Mouse (Mus musculus): ENCODE measurements around the gene Il17rc. TPM values are rescaled to one million over a fixed set of nuclear protein-coding genes. Genes with fewer than 3 reads are reported as not detected.

Gene Il17rc
- total RNA-seq, 2 experiments from 2014 or later: 4.1 to 4.2 TPM

GRCm38 (mm10) chr6:113494258-113494788 is 23.1 kb downstream of the Il17rc start:
- peak in 1 of 2 experiments; percentile 71 for DNase-seq (ENCODE audit: low spot score in 2 of 2)

GRCm38 (mm10) chr6:113495071-113495675 is 23.9 kb downstream of the Il17rc start:
- no peak for DNase-seq (ENCODE audit: low spot score in 2 of 2)

GRCm38 (mm10) chr6:113499346-113499745 is 28.1 kb downstream of the Il17rc start:
- DNase-seq (ENCODE audit: low spot score in 2 of 2): no peak

GRCm38 (mm10) chr6:113501388-113502084 is 30.3 kb downstream of the Il17rc start, which contains the start of gene Prrt3:
Prrt3 (minus strand) TSS chr6:113501931.
- peak; percentile 71 to 75 for DNase-seq (ENCODE audit: low spot score in 2 of 2)

GRCm38 (mm10) chr6:113502801-113503200 is 31.6 kb downstream of the Il17rc start:
- DNase-seq (ENCODE audit: low spot score in 2 of 2): no peak

- DNase-seq (ENCODE audit: low spot score in 2 of 2): no peak
These were observed 34.5 kb downstream of the Il17rc start for GRCm38 (mm10) chr6:113505689-113506088.

DNA sequence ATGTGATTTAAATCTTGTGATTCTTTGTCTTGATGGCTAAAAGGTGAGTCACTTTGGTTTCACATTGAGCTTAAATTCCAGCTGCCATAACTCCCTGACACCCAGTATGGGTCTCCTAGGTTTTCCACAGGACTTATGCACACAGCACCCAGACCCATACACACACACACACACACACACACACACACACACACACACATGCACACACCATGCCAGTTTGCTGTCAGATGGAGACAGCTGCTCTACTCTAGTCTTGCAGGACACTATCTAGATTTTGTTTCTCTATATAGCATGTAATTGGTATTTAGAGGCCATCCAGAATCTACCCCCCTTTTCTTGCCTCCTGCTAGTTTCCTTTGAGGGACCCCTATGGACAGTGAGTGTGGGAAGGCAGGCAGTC is 35.9 kb downstream of the Il17rc start:
- DNase-seq (ENCODE audit: low spot score in 2 of 2): no peak

GRCm38 (mm10) chr6:113508272-113508946 is 37.2 kb downstream of the Il17rc start:
- DNase-seq (ENCODE audit: low spot score in 2 of 2): no peak

DNA sequence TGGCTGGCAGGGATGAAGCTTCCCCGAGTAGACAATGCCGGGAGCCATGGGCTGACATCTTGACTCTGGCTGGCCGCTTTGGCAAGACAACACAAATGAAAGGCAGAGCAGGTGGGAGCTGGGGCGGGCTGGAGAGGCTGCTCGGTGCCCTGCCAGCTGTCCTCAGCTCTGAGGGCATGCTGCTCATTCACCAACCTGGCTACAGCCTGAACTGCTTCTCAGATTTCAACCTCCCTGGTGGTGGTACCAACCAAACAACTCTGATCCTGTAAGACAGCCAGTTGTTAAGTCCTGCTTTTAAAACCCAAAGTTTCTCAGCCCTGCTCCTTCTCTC is 37.7 kb downstream of the Il17rc start:
- no peak for DNase-seq (ENCODE audit: low spot score in 2 of 2)

DNA sequence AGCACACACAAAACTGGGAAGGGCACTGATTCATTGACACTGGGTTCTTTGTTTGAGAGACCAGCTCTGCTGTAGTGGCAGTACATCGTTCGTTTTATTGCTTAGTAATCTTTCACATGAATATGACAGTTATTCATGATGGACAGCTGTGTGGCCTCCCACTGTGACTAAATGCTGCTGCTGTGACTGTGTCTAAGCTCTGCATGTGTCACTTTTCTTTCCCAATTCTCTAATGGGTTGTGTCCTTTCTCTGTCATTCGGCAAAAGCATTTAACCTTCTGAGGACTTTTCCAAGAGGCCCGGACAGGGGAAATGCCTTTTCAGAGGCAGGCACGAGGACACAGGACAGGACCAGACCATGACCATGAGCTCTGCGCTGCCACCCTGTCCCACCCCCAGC is 42.7 kb downstream of the Il17rc start:
- DNase-seq (ENCODE audit: low spot score in 2 of 2): no peak

DNA sequence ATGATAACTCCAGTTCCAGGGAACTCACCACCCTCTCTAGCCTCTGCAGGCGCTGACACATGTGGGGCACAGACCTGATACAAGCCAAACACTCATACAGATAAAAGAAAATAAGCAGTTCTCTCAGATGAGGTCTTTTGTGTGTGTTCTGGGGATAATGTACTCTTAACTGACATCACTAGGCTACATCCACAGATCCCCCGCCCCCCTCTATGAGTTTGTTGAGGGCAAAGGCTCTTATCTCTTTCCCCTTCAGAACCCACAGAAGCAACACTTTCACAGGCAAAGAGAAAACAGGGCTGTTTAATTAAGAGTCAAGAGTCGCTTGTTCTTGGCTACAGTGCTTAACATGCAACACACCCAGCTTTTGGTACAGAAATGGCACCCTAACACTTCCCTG is 43.4 kb downstream of the Il17rc start:
- DNase-seq (ENCODE audit: low spot score in 2 of 2): no peak

DNA sequence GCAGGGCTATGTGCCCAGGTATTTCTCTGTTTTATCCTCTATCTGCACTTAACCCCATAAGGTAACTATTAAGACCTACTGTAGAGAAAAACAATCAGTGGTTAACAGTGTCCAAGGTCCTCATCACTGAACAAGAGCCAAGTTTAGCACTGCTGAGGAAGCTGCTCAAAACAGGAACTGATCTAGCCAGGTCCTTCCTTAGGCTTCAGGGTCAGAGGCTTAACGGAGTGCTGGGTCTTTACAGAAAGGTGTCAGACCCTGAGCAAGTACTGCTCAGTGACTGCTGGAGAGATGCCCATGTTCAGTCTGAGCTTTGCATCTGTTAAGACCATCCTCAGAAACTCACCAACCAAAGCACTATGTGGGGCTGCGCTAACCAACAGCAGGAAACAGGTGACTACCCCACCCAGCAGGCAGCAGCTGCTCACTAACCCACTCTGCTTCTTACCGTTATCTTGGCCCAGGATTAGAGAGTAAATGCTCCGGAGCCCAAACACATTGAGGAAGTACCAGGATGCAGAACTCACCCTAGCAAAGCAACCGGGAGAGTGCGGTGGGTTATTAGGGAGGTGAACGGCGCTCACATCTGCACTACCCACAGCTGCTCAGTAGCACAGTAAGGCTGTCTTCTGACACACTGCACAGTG is 46.3 kb downstream of the Il17rc start:
- no peak for DNase-seq (ENCODE audit: low spot score in 2 of 2)

DNA sequence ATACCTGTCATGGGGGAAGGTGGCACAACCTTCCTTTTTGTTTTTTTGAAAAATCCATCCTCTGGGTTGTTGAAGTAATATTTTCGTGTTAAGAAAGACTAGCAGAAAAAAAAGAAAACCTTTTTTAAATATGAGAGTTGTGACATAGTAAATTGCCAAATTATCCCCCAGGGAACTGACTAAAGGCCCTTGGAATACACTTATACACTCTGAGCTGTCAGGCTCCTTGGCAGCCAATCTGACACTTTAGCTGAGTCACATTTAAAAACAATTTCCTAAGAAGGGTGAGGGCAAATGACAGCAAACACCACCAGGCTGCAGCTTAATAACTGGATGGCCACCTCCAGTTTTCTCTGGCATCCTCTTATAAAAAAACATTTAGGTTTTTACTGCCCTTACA is 51.1 kb downstream of the Il17rc start:
- no peak for DNase-seq (ENCODE audit: low spot score in 2 of 2)

GRCm38 (mm10) chr6:113523420-113523819 is 52.2 kb downstream of the Il17rc start:
- DNase-seq (ENCODE audit: low spot score in 2 of 2): no peak

DNA sequence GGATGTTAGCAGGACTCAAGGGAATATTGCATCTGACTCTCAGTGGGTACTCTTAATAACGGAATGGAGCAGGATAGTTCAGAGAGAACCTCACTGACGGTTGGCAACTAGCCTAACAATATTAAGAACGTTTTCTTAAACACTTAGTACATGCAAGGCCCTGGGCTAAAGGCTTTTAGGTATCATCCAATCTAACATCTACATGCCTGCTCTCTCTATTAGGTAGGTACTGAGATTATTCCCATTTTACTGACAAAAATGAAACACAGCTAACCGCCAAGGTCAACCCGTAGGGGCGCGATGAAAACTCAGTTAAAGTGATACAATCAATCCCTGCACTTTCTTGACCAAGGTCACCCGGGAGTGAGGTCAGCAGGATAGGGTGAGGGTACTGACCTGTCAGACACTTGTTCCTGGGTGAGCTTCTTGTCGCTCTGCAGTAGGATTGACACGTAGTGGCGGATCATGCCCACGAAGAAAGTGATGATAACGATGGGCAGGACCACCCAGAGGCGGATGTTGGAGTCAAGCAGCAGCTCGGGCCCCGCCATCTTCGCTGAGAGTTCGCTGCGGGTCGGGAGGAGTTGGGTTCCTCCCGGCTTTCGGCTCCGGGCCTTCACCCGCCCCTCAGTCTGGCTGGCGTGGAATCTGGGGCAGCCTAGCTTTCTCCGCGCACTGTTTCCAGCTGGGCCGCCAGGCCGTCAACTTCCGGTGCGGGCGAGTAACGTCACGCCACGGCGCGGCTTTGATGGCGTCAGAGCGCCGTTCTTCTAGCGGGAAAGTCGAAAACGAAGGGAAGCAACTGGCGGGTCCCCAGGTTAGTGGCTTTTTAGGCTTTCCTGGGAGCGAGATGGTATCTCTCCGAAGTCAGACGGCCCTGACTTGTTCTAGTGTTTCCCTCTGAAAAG is 60.0 kb downstream of the Il17rc start, which contains the start of the genes Emc3 and Fancd2:
Emc3 (minus strand) TSS at position 721 of the 908 bp plus-strand sequence.
Fancd2 (plus strand) TSS at position 751 of the 908 bp plus-strand sequence.
- DNase-seq (ENCODE audit: low spot score in 2 of 2): peak; percentile 85 to 94

GRCm38 (mm10) chr6:113531840-113532404 is 60.7 kb downstream of the Il17rc start:
- DNase-seq (ENCODE audit: low spot score in 2 of 2): no peak

All from layer of hippocampus, adult 18-20 months (tissue).